Mouse (Mus musculus): ENCODE measurements around the gene Ttc7. TPM values are rescaled to one million over a fixed set of nuclear protein-coding genes. Genes with fewer than 3 reads are reported as not detected.
A peak's percentile ranks its signal among the peaks of the same experiment; 100 is the strongest.

The Ttc7 gene
- polyA plus RNA-seq, 1 experiment from 2014 or later, result 4.6 TPM

- Histone ChIP-seq H3K9ac (replicated peaks) (no peak overlapping the region), H3K4me3 (no peak overlapping the region), H3K4me1 (peaks cover 37% of the 10 kb centered on the region), H3K27ac (replicated peaks) (peak overlapping the region; percentile 64), H3K4me2 (replicated peaks) (peak overlapping the region; percentile 23), H3K36me3 (no peaks in the 10 kb centered on the region), H3K27me3 (no peaks in the 10 kb centered on the region), H3K9me3 (no peaks in the 10 kb centered on the region)
- WGBS, result 66% methylated on average over 11 of the region's 11 CpGs
- ATAC-seq (ENCODE audit: low FRiP score, low read depth), result no peak
Measured at GRCm38 (mm10) chr17:87379160-87379624, 96.5 kb downstream of the Ttc7 start.

- Histone ChIP-seq H3K4me3 (no peak overlapping the region), H3K9me3 (no peaks in the 10 kb centered on the region), H3K4me2 (replicated peaks) (0 out of 2 replicates have a peak overlapping the region, but pooled peaks have one; percentile 6), H3K4me1 (peaks cover 37% of the 10 kb centered on the region), H3K9ac (replicated peaks) (0 out of 2 replicates have a peak overlapping the region, but pooled peaks have one; percentile 1), H3K27ac (replicated peaks) (peak overlapping the region; percentile 64; the same call in 1 of the 2 replicates), H3K36me3 (no peaks in the 10 kb centered on the region), H3K27me3 (no peaks in the 10 kb centered on the region)
- no peak for ATAC-seq (ENCODE audit: low FRiP score, low read depth)
- 59% methylated on average over 10 of the region's 10 CpGs for WGBS
Measured at GRCm38 (mm10) chr17:87379821-87380220, 97.1 kb downstream of the Ttc7 start.

- 80% methylated on average over 9 of the region's 9 CpGs for WGBS
- Histone ChIP-seq H3K9ac (replicated peaks) (no peak overlapping the region), H3K27me3 (no peaks in the 10 kb centered on the region), H3K4me2 (replicated peaks) (no peak overlapping the region), H3K9me3 (no peaks in the 10 kb centered on the region), H3K4me1 (peaks cover 37% of the 10 kb centered on the region), H3K4me3 (no peak overlapping the region), H3K36me3 (no peaks in the 10 kb centered on the region), H3K27ac (replicated peaks) (no peak overlapping the region)
- no peak for ATAC-seq (ENCODE audit: low FRiP score, low read depth)
Measured at GRCm38 (mm10) chr17:87380681-87381080, 98.0 kb downstream of the Ttc7 start.

GRCm38 (mm10) chr17:87385835-87386234 is 103.1 kb downstream of the Ttc7 start:
- no peaks in the 10 kb centered on the region for H3K36me3 ChIP-seq
- peaks cover 6% of the 10 kb centered on the region; the same call in 1 of the 2 replicates for H3K4me1 ChIP-seq
- no peak overlapping the region for H3K4me2 ChIP-seq (replicated peaks)
- no peak overlapping the region for H3K9ac ChIP-seq (replicated peaks)
- no peak for ATAC-seq (ENCODE audit: low FRiP score, low read depth)
- 68% methylated on average over 3 of the region's 3 CpGs for WGBS
- no peaks in the 10 kb centered on the region for H3K9me3 ChIP-seq
- H3K27ac ChIP-seq (replicated peaks), result no peak overlapping the region
- no peaks in the 10 kb centered on the region for H3K27me3 ChIP-seq
- no peak overlapping the region for H3K4me3 ChIP-seq

- WGBS, result 52% methylated on average over 4 of the region's 5 CpGs
- ATAC-seq (ENCODE audit: low FRiP score, low read depth), result no peak
- H3K4me2 ChIP-seq (replicated peaks), result no peak overlapping the region
- H3K9ac ChIP-seq (replicated peaks), result no peak overlapping the region
- H3K4me1 ChIP-seq, result peaks cover 6% of the 10 kb centered on the region; the same call in 1 of the 2 replicates
- H3K27ac ChIP-seq (replicated peaks), result no peak overlapping the region
- H3K4me3 ChIP-seq, result no peak overlapping the region
- H3K27me3 ChIP-seq, result no peaks in the 10 kb centered on the region
- H3K9me3 ChIP-seq, result no peaks in the 10 kb centered on the region
- no peaks in the 10 kb centered on the region for H3K36me3 ChIP-seq
Measured at GRCm38 (mm10) chr17:87387068-87387467, 104.4 kb downstream of the Ttc7 start.

- no peak overlapping the region for H3K4me2 ChIP-seq (replicated peaks)
- WGBS, result 77% methylated on average over 7 of the region's 7 CpGs
- H3K27me3 ChIP-seq, result no peaks in the 10 kb centered on the region
- H3K27ac ChIP-seq (replicated peaks), result no peak overlapping the region
- no peak for ATAC-seq (ENCODE audit: low FRiP score, low read depth)
- no peak overlapping the region for H3K9ac ChIP-seq (replicated peaks)
- no peaks in the 10 kb centered on the region for H3K36me3 ChIP-seq
- peaks cover 6% of the 10 kb centered on the region; the same call in 1 of the 2 replicates for H3K4me1 ChIP-seq
- H3K4me3 ChIP-seq, result no peak overlapping the region
- no peaks in the 10 kb centered on the region for H3K9me3 ChIP-seq
Measured at GRCm38 (mm10) chr17:87391242-87391641, 108.6 kb downstream of the Ttc7 start.

GRCm38 (mm10) chr17:87397088-87397487 is 114.4 kb downstream of the Ttc7 start:
- Histone ChIP-seq H3K36me3 (no peaks in the 10 kb centered on the region), H3K4me3 (no peak overlapping the region), H3K9ac (replicated peaks) (no peak overlapping the region), H3K4me1 (no peaks in the 10 kb centered on the region), H3K27ac (replicated peaks) (no peak overlapping the region), H3K4me2 (replicated peaks) (no peak overlapping the region), H3K27me3 (no peaks in the 10 kb centered on the region), H3K9me3 (no peaks in the 10 kb centered on the region)
- no peak for ATAC-seq (ENCODE audit: low FRiP score, low read depth)
- 78% methylated on average over 11 of the region's 11 CpGs for WGBS

GRCm38 (mm10) chr17:87402444-87402843 is 119.8 kb downstream of the Ttc7 start:
- no peaks in the 10 kb centered on the region for H3K9me3 ChIP-seq
- ATAC-seq (ENCODE audit: low FRiP score, low read depth), result no peak
- no peaks in the 10 kb centered on the region for H3K27me3 ChIP-seq
- no peak overlapping the region for H3K27ac ChIP-seq (replicated peaks)
- H3K36me3 ChIP-seq, result no peaks in the 10 kb centered on the region
- H3K9ac ChIP-seq (replicated peaks), result no peak overlapping the region
- no peak overlapping the region for H3K4me2 ChIP-seq (replicated peaks)
- H3K4me1 ChIP-seq, result no peaks in the 10 kb centered on the region
- H3K4me3 ChIP-seq, result no peak overlapping the region
- 89% methylated on average over 11 of the region's 11 CpGs for WGBS

GRCm38 (mm10) chr17:87403462-87403861 is 120.8 kb downstream of the Ttc7 start:
- H3K9me3 ChIP-seq, result no peaks in the 10 kb centered on the region
- no peak overlapping the region for H3K4me2 ChIP-seq (replicated peaks)
- H3K27me3 ChIP-seq, result no peaks in the 10 kb centered on the region
- 78% methylated on average over 4 of the region's 4 CpGs for WGBS
- H3K4me3 ChIP-seq, result no peak overlapping the region
- no peak for ATAC-seq (ENCODE audit: low FRiP score, low read depth)
- H3K4me1 ChIP-seq, result no peaks in the 10 kb centered on the region
- H3K36me3 ChIP-seq, result no peaks in the 10 kb centered on the region
- H3K9ac ChIP-seq (replicated peaks), result no peak overlapping the region
- no peak overlapping the region for H3K27ac ChIP-seq (replicated peaks)

GRCm38 (mm10) chr17:87405576-87405975 is 122.9 kb downstream of the Ttc7 start:
- Histone ChIP-seq H3K4me3 (no peak overlapping the region), H3K36me3 (no peaks in the 10 kb centered on the region), H3K4me2 (replicated peaks) (no peak overlapping the region), H3K27me3 (no peaks in the 10 kb centered on the region), H3K9ac (replicated peaks) (no peak overlapping the region), H3K27ac (replicated peaks) (no peak overlapping the region), H3K9me3 (no peaks in the 10 kb centered on the region), H3K4me1 (no peaks in the 10 kb centered on the region)
- ATAC-seq (ENCODE audit: low FRiP score, low read depth), result no peak
- 77% methylated on average over 11 of the region's 11 CpGs for WGBS

- no peak overlapping the region for H3K27ac ChIP-seq (replicated peaks)
- no peaks in the 10 kb centered on the region for H3K36me3 ChIP-seq
- H3K27me3 ChIP-seq, result no peaks in the 10 kb centered on the region
- no peak overlapping the region for H3K4me2 ChIP-seq (replicated peaks)
- H3K4me1 ChIP-seq, result no peaks in the 10 kb centered on the region
- 76% methylated on average over 4 of the region's 4 CpGs for WGBS
- H3K9ac ChIP-seq (replicated peaks), result no peak overlapping the region
- H3K9me3 ChIP-seq, result no peaks in the 10 kb centered on the region
- no peak for ATAC-seq (ENCODE audit: low FRiP score, low read depth)
- H3K4me3 ChIP-seq, result no peak overlapping the region
Measured at GRCm38 (mm10) chr17:87406646-87407045, 124.0 kb downstream of the Ttc7 start.

- ATAC-seq (ENCODE audit: low FRiP score, low read depth), result no peak
- Histone ChIP-seq H3K36me3 (no peaks in the 10 kb centered on the region; the same call in 1 of the 2 replicates), H3K27ac (replicated peaks) (no peak overlapping the region), H3K4me2 (replicated peaks) (no peak overlapping the region), H3K4me1 (no peaks in the 10 kb centered on the region), H3K9me3 (no peaks in the 10 kb centered on the region), H3K9ac (replicated peaks) (no peak overlapping the region), H3K27me3 (no peaks in the 10 kb centered on the region), H3K4me3 (no peak overlapping the region)
- WGBS, result 75% methylated on average over 7 of the region's 7 CpGs
Measured at GRCm38 (mm10) chr17:87418082-87418481, 135.4 kb downstream of the Ttc7 start.

- H3K9me3 ChIP-seq, result no peaks in the 10 kb centered on the region
- H3K9ac ChIP-seq (replicated peaks), result no peak within 1 kb of the TSS
- no peak within 1 kb of the TSS for H3K27ac ChIP-seq (replicated peaks)
- H3K27me3 ChIP-seq, result no peaks in the 10 kb centered on the region
- no peak within 1 kb of the TSS for H3K4me2 ChIP-seq (replicated peaks)
- peaks cover 32% of the 10 kb centered on the region for H3K36me3 ChIP-seq
- 38% methylated on average over 24 of the region's 24 CpGs for WGBS
- H3K4me3 ChIP-seq, result no peak within 1 kb of the TSS
- no peaks in the 10 kb centered on the region; the same call in 1 of the 2 replicates for H3K4me1 ChIP-seq
- ATAC-seq (ENCODE audit: low FRiP score, low read depth), result 0 out of 2 replicates have a peak, but pooled peaks have one; percentile 27
Measured at GRCm38 (mm10) chr17:87427511-87427910, 144.8 kb downstream of the Ttc7 start, which contains the start of gene Stpg4. Gene Stpg4 (minus strand): TSS chr17:87427741.
